Mouse (Mus musculus) liver, postnatal 0 days (tissue): Measurements from ENCODE around the gene Sh3gl2.

Source experiments
- CTCF ChIP-seq: sonication (generic); IDR thresholded peaks from 2 replicates; pipeline ENCODE4 v1.5.1; 2016; ENCODE audit warnings: antibody characterized with exemption, low read depth
- EP300 ChIP-seq: IDR thresholded peaks from 2 replicates; pipeline ENCODE4 v1.6.1; 2016; ENCODE audit warnings: antibody characterized with exemption, low read depth, mild to moderate bottlenecking

DNA sequence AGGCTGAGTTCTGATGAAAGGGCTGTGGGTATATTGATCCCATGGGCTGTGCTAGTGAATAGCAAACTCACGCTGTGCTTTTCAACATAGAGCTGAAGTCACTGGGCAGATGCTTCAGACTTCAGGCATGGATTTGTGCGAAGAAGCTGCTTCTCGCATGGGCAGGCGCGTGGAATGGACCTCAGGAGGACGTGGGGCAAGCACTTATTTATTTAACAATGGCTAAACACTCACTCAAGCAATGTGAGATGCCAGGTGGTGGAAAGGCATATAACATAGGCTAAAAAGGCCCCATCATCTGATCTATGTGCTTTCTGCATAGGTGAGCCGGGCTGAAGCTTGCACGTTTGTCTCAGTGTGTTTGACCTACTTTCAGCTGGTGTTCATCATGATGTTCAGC, 193.8 kb downstream of the Sh3gl2 start:
- TF ChIP-seq EP300 (no peak), CTCF (no peak)
